Mouse (Mus musculus) cerebellum, adult 11 months (tissue): ENCODE measurements around the gene Dhcr24.
A peak's percentile ranks its signal among the peaks of the same experiment; 100 is the strongest.

Experiments
- DNase-seq: peaks from one replicate; pipeline ENCODE4 v3.0.0; 2022

The Dhcr24 gene

DNA sequence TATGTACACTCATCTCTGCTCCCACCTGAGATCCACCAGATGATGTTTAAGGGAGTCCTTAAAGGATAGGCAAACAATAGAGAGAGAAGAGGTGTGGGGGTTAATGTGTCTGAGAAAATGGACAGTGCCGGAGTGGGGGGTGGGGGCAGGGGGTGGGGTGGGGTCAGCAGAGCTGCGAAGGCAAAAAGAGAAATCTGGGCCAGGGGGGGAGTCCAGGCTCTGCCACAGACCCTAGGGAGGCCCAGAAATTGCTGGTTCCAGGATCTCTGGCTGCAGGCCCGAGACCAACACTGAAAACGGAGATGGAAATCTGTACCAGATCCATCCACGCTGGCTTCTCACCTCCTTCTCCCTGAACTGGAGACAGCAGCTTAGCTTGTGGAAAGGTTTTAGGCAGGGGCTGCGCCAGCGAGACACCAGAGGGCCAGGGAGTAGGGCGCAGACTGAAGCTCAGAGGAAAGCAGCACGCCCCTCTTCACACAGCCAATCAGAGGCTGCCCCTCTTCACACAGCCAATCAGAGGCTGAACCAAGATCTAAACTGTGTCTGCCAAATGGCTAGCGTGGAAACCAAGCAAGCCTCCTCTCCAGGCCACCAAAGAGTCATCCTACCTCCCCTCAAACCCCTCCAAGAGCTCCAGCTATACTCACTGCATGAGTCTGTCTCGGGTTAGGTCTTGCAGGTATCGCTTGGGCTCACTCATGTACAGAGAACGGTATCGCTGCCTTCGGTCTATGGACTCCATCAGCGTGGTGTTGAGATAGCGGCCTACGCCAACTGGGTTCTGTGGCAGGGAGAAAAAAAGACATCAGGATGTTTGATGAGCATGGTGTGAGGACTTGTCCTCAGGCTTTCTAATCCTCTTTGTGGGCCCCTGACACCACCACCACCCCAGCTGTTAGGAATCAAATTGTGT lies 46.1 kb downstream of the Dhcr24 start:
- DNase-seq, result no peak

DNA sequence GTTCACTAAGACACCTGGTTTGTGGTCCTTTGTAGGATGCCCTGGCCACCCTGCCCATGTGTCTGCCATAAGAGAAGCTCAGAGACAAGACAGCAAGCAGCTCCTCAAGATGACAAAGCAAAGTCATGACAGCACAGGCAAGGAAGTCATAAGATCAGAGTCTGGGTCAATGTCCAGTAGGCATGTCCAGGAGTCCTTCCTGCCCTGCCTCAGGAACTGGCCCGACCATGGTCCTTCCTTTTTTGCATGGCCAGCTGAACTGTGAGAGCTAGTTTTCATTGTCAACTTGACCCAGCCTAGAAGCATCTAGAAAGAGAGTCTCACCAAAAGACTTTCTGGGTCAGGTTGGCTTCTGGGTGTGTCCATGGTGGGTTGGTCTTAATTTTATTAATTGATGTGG lies 47.1 kb downstream of the Dhcr24 start:
- DNase-seq, result no peak

GRCm38 (mm10) chr4:106613105-106613504 lies 52.3 kb downstream of the Dhcr24 start:
- no peak for DNase-seq

- DNase-seq, result no peak
Measured at GRCm38 (mm10) chr4:106613560-106613959, 52.7 kb downstream of the Dhcr24 start.

GRCm38 (mm10) chr4:106614180-106614797 lies 53.5 kb downstream of the Dhcr24 start:
- DNase-seq, result peak; percentile 50

DNA sequence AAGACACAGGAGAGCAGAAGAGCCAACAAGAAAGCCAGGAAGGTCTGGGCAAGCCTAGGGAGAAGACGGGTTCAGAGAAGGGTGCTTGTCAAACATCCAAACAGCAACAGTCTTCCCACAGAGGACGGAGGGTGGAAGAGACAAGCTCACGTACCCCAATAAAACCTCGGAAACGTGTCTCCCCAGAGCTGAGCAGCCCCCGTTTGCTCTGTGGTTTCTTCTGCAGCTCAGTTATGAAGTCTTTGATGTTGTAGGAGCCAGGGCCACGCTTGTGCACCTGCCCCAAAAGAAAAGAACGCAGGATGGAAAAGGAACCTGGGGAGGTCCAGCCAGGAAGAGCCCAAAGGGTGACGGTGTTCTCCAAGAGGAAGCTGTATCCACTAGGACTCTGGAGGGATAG lies 54.0 kb downstream of the Dhcr24 start:
- DNase-seq, result no peak

- no peak for DNase-seq
Measured at GRCm38 (mm10) chr4:106615637-106616036, 54.8 kb downstream of the Dhcr24 start.

DNA sequence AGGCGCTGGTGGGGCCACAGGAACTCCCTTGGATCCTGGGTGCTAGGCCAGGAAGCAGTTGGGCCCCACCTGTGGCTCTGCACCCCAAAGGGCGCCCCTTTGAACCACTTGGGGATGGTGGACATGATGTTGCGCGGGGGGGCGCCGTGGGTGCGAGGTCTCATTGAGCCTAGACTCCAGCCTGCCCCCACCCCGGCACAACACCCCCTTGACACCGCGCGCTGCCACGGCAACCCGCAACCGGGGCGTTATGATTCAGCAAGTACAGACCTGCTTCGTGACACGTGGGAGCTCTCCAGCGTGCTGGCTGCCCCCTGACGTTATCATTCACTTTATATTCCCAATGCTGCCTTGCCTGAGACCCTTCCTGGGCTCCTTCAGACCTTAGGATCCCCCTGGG lies 56.2 kb downstream of the Dhcr24 start, which contains the start of gene Lexm:
Gene Lexm, minus strand, starts transcription at position 186 of the 400 bp plus-strand sequence.
- DNase-seq, result no peak

GRCm38 (mm10) chr4:106618898-106619297 lies 58.1 kb downstream of the Dhcr24 start:
- no peak for DNase-seq

GRCm38 (mm10) chr4:106621428-106621827 lies 60.6 kb downstream of the Dhcr24 start:
- no peak for DNase-seq

- DNase-seq, result no peak
Measured at GRCm38 (mm10) chr4:106622030-106622493, 61.2 kb downstream of the Dhcr24 start, which contains the start of gene Ttc22. Gene Ttc22 (plus strand): TSS chr4:106622432.

DNA sequence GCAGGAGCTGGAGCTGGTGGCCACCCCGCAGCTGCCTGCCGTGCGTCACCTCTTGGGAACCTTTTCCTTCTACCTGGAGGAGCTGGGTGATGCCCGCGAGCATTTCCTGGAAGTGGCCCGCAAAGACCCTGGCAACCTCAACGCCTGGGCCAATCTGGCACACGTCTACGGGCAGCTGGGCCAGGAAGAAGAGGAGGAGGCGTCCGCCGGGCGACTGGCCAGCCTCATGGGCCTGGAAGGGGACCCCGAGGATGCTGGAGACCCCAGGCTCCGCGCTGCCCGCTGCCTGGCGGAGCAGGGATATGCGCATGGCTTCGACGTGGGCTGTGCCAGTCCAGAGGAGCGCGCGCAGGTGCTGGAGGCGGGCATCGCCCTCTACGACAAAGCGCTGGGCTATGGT lies 61.9 kb downstream of the Dhcr24 start:
- no peak for DNase-seq

DNA sequence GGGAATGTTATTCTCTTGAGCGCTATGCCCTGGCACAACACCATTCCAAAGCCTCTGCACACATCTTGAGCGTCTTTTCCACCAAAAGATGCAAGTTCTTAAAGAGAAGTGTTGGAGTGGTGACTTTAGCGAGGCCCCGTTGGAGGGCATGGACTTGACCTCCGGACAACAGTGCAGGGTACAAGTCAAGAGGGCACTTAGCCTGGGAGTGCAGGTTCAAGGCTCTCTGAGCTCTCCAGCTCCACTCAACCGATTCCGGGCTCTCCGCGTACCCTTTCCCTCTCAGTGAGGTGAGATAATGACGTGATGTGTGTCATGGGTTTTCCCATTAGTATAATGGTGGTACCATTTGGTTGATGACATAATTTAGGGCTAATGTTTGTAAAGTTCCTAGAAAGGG lies 63.4 kb downstream of the Dhcr24 start:
- DNase-seq, result no peak

DNA sequence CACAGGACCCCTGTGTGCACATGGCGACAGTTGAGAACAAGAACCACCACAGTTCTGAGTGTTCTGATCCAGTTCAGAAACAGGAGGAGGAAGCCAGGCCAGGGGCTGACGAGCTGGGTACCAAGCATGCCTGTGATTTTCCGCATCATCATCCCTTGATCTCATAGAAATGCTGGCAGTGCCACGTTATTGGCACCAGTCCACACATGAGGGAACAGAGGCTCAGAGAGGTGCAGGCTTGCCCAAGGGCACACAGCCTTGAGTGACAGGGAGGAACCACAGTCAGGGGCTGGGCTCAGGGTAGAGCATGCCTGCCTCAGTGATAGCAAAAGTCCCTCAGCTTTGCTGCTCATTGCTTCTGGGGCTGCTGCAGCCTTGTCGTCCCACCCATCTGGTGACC lies 67.0 kb downstream of the Dhcr24 start:
- DNase-seq, result no peak

DNA sequence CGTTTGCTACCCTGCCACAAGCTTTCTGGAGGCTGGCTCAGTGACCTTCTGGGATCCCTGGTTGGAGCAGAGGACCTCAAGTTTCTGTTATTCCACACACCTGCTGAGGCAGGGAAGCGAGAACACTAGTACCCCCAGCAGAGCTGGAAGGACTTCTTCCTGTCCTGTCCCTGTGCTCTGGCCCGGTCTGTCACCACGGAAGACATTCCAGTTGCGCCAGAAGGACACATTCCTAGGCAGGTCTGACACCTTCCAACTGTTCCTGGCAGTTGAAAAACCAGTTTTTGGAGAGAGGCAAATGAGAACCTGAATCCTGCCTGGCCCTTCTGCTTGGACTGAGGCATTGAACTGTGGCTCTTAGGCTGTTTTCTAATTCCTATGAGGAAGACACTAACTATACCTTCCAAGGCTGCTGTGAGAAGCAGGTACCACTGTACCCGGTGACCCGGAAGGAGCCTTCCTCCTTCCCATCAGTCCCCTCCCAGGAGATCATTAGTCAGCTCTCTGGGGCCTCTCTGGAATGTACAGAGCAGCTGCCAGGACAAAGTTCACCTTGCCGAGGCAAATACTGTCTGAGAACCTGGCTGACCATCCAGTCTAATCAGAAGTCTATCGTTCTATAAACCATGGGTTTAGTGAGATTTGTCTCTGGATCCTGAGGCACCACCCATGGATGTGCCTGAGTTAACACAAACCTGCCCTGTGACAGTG lies 68.0 kb downstream of the Dhcr24 start:
- DNase-seq, result no peak

DNA sequence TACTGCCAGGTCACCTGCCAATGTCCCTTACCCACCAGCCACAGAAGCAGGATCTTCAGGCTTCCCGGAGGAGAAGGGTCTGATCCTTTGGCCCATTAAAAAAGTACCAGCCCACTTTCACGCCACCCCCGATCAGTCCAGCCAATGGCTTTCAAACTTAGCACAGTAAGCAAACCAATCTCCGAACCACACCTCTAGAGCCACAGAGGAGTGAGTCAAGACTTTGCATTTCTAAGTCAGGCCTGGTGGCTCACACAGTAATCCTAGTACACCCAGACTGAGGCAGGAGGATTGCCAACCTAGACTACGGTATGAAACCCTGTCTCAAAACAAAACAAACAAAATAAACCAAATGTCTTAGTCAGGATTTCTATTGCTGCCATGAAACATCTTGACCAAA lies 68.5 kb downstream of the Dhcr24 start:
- DNase-seq, result no peak

- peak; percentile 72 for DNase-seq
Measured at GRCm38 (mm10) chr4:106630333-106631220, 69.7 kb downstream of the Dhcr24 start.

GRCm38 (mm10) chr4:106632313-106632712 lies 71.5 kb downstream of the Dhcr24 start:
- no peak for DNase-seq

GRCm38 (mm10) chr4:106633281-106634085 lies 72.6 kb downstream of the Dhcr24 start:
- no peak for DNase-seq

GRCm38 (mm10) chr4:106634086-106634479 lies 73.2 kb downstream of the Dhcr24 start:
- no peak for DNase-seq
